ENCODE assay signal across 13 mouse cellular contexts in the genomic region with DNA sequence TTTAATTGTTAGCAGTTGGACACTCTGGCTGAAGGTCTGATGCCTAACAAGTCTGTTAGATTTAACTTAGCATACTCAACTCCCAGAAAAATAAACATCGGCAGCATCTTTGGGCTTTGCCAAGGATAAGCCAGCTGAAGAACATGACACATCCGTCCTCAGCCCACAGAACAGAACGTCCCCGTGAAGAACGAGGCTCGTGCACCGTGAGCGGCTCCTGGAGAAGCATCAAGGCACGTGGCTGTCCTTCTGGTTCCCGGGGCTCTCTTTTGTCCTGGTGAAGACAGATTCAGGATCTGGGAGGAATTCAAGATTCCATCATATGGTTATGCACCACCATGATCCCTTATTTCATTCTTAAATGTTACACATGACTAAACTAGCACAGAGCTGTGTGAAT.
DNase-seq lines count a peak whose midpoint lies in the region; ATAC-seq and TF ChIP-seq lines count a peak whose summit lies in the region.
"Had no signal": no experiment of that assay in that cellular context is flagged by ENCODE, and none has a peak within 500 bp of the region (broad histone marks: within the 10 kb centered on the region; RNA-seq: fewer than 3 reads in every experiment).

No protein-coding gene starts in this region.

- H3K27ac ChIP-seq in liver, adult 2 months (replicated peaks; ENCODE audit: insufficient read depth, low read depth, low read length), result no peak overlapping the region
- H3K27ac ChIP-seq in midbrain, embryonic 14.5 days (replicated peaks; ENCODE audit: low read depth, low read length), result no peak overlapping the region
- H3K27ac ChIP-seq: liver, embryonic 13.5 days; neural tube, embryonic 13.5 days had no signal

- ATAC-seq in midbrain, embryonic 14.5 days (ENCODE audit: low FRiP score, low TSS enrichment), result no peak

- no peaks in the 10 kb centered on the region for H3K9me3 ChIP-seq in midbrain, embryonic 14.5 days (ENCODE audit: control insufficient read depth, low read length)
- H3K9me3 ChIP-seq: liver, embryonic 13.5 days; neural tube, embryonic 13.5 days had no signal

- no peak for TF ChIP-seq POLR2A in liver, adult 2 months (IDR thresholded peaks at IDR 0.05; ENCODE audit: extremely low read depth, insufficient read depth, low read length)

- H3K4me1 ChIP-seq in liver, adult 2 months (ENCODE audit: control insufficient read depth, insufficient read depth, low read length), result no peaks in the 10 kb centered on the region; the same call in 1 of the 2 replicates
- H3K4me1 ChIP-seq in midbrain, embryonic 14.5 days (ENCODE audit: control insufficient read depth, insufficient read depth, low read length), result no peaks in the 10 kb centered on the region
- H3K4me1 ChIP-seq: liver, embryonic 13.5 days; neural tube, embryonic 13.5 days had no signal

- TF ChIP-seq CTCF in liver, adult 2 months (IDR thresholded peaks at IDR 0.05; ENCODE audit: low read depth, low read length), result no peak

- H3K36me3 ChIP-seq in liver, adult 2 months (ENCODE audit: control insufficient read depth, insufficient read depth, low read length), result no peaks in the 10 kb centered on the region
- H3K36me3 ChIP-seq in midbrain, embryonic 14.5 days (ENCODE audit: control insufficient read depth, insufficient read depth, low read length), result no peaks in the 10 kb centered on the region
- H3K36me3 ChIP-seq: liver, embryonic 13.5 days had no signal

- no peak overlapping the region for H3K4me3 ChIP-seq in liver, adult 2 months (ENCODE audit: insufficient read depth, low read depth, low read length)
- H3K4me3 ChIP-seq in midbrain, embryonic 14.5 days (replicated peaks; ENCODE audit: low read depth, low read length), result no peak overlapping the region
- H3K4me3 ChIP-seq: liver, embryonic 13.5 days; neural tube, embryonic 13.5 days had no signal

- no peaks in the 10 kb centered on the region for H3K27me3 ChIP-seq in liver, adult 2 months (ENCODE audit: control insufficient read depth, insufficient read depth, low read length)
- no peaks in the 10 kb centered on the region for H3K27me3 ChIP-seq in midbrain, embryonic 14.5 days (ENCODE audit: control insufficient read depth, insufficient read depth, low read length)
- H3K27me3 ChIP-seq: liver, embryonic 13.5 days; neural tube, embryonic 13.5 days had no signal

- H3K9ac ChIP-seq in liver, adult 2 months (ENCODE audit: low read depth, low read length), result no peak overlapping the region
- H3K9ac ChIP-seq in midbrain, embryonic 14.5 days (replicated peaks; ENCODE audit: low read length), result no peak overlapping the region
- H3K9ac ChIP-seq: liver, embryonic 13.5 days; neural tube, embryonic 13.5 days had no signal

- WGBS in liver, adult 2 months, result 78% methylated on average over 10 of the region's 10 CpGs
- WGBS in midbrain, embryonic 14.5 days, result 90% methylated on average over 10 of the region's 10 CpGs

- no peaks in the 10 kb centered on the region for H3K79me2 ChIP-seq in liver, adult 2 months (ENCODE audit: control insufficient read depth, insufficient read depth, low read length)

- no peak overlapping the region for H3K4me2 ChIP-seq in midbrain, embryonic 14.5 days (ENCODE audit: low read length)
- H3K4me2 ChIP-seq: liver, embryonic 13.5 days; neural tube, embryonic 13.5 days had no signal

- DNase-seq in liver, adult 2 months (ENCODE audit: extremely low read depth, low read depth, low spot score), result peak; percentile 18
- no peak for DNase-seq in liver
- peak; percentile 75 to 78 for DNase-seq in frontal cortex, postnatal 36 days (ENCODE audit: low spot score in 2 of 2)
- peak; percentile 79 to 86 for DNase-seq in left cerebral cortex, adult 18-20 months (ENCODE audit: low spot score in 2 of 2)
- peak; percentile 58 to 68 for DNase-seq in right cerebral cortex, postnatal 10 days (ENCODE audit: low spot score in 2 of 2)
- no peak for DNase-seq in midbrain, embryonic 14.5 days
- DNase-seq in Muller cell, postnatal 12 days (ENCODE audit: inconsistent ontology term), result no peak
- DNase-seq: adrenal gland, postnatal 14 days; cerebellum, adult 11 months; gastrocnemius, postnatal 25 days; kidney, postnatal 10 days; liver, embryonic 13.5 days had no signal

Comparison
In these comparisons a context has a peak if more than half of its experiments do, and no peak if none do; other contexts are left out.
1. DNase-seq: peak in liver, adult 2 months (single experiment), frontal cortex, postnatal 36 days (2 of 2), left cerebral cortex, adult 18-20 months (2 of 2) and right cerebral cortex, postnatal 10 days (2 of 2); none in liver (single experiment), midbrain, embryonic 14.5 days (single experiment) and Muller cell, postnatal 12 days (single experiment).